Mouse (Mus musculus): ENCODE data around the gene Llgl2. TPM values are rescaled to one million over a fixed set of nuclear protein-coding genes. Genes with fewer than 3 reads are reported as not detected.
"Not testable (repeated sequence)": the region's sequence is repeated elsewhere in the genome, so short reads cannot be mapped to it uniquely, and the experiment has no call there.

Gene Llgl2
- polyA plus RNA-seq, 1 experiment, result 26.1 TPM

DNA sequence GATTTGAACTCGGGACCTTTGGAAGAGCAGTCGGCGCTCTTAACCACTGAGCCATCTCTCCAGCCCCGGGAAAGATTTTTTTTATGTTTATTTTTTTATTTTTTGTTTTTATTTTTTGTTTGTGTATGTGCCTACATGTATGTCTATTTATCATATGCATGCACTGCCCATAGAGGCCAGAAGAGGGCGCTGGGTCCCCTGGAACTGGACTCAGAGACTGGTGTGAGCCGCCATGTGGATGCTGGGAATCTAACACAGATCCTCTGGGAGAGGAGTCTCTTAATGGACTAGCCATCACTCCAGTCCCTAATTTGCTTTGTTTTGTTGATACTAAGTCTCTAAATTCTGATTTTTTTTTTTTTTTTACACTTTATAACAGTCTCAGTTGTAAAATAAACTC, 17.2 kb downstream of the Llgl2 start:
- no peak for TF ChIP-seq POLR2A (IDR thresholded peaks at IDR 0.05; ENCODE audit: low read depth, low read length)
- no peak for TF ChIP-seq CTCF (IDR thresholded peaks at IDR 0.05; ENCODE audit: extremely low read depth, insufficient read depth, insufficient read length, insufficient replicate concordance)
- Histone ChIP-seq H3K4me1 (ENCODE audit: control insufficient read depth, insufficient read depth, insufficient read length) (no peaks in the 10 kb centered on the region), H3K4me3 (ENCODE audit: extremely low read depth, insufficient read depth, insufficient read length) (no peak overlapping the region), H3K27me3 (ENCODE audit: control insufficient read depth, insufficient read depth, low read length) (no peaks in the 10 kb centered on the region), H3K36me3 (ENCODE audit: control insufficient read depth, insufficient read depth, low read length) (peaks cover 9% of the 10 kb centered on the region), H3K27ac (ENCODE audit: insufficient read depth, low read length) (no peak overlapping the region)
- DNase-seq (ENCODE audit: low read depth in 1 of 2, low spot score in 2 of 2), result no peak
- 87% methylated on average over 6 of the region's 6 CpGs for WGBS

DNA sequence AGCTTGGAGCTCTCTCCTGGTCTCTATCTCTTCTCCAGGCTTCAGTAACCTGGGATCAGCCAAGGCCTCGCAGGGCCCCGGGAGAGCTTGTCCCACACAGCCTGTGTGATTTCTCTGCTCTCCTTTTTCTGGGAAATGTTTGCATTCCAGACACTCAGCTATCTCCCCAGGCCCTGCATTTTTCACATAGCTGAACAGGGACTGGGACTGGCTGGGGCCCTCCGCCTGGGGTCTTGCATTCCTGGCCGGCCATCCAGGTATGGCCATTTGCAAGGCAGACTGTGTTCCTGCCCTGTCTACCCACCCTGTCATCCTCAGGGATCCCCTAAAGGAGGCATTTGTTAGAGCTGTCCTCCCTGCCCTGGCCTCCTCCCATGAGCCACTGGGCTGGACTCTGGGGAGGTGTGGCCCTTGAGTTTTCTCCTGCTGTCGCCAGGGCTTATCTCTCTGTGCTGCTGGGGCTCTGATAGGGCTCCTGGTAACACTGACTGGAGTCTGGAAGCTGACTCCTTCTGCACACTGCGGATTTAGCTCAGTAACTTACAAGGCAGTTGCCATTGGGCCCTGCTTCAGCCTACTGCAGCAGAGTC, 18.2 kb downstream of the Llgl2 start:
- H3K36me3 ChIP-seq (ENCODE audit: control insufficient read depth, insufficient read depth, low read length), result peaks cover 11% of the 10 kb centered on the region
- no peak for TF ChIP-seq POLR2A (IDR thresholded peaks at IDR 0.05; ENCODE audit: low read depth, low read length)
- no peak for TF ChIP-seq CTCF (IDR thresholded peaks at IDR 0.05; ENCODE audit: extremely low read depth, insufficient read depth, insufficient read length, insufficient replicate concordance)
- no peak overlapping the region for H3K27ac ChIP-seq (ENCODE audit: insufficient read depth, low read length)
- WGBS, result 84% methylated on average over 6 of the region's 6 CpGs
- no peaks in the 10 kb centered on the region for H3K4me1 ChIP-seq (ENCODE audit: control insufficient read depth, insufficient read depth, insufficient read length)
- DNase-seq (ENCODE audit: low read depth in 1 of 2, low spot score in 2 of 2), result no peak
- H3K27me3 ChIP-seq (ENCODE audit: control insufficient read depth, insufficient read depth, low read length), result no peaks in the 10 kb centered on the region
- no peak overlapping the region for H3K4me3 ChIP-seq (ENCODE audit: extremely low read depth, insufficient read depth, insufficient read length)

DNA sequence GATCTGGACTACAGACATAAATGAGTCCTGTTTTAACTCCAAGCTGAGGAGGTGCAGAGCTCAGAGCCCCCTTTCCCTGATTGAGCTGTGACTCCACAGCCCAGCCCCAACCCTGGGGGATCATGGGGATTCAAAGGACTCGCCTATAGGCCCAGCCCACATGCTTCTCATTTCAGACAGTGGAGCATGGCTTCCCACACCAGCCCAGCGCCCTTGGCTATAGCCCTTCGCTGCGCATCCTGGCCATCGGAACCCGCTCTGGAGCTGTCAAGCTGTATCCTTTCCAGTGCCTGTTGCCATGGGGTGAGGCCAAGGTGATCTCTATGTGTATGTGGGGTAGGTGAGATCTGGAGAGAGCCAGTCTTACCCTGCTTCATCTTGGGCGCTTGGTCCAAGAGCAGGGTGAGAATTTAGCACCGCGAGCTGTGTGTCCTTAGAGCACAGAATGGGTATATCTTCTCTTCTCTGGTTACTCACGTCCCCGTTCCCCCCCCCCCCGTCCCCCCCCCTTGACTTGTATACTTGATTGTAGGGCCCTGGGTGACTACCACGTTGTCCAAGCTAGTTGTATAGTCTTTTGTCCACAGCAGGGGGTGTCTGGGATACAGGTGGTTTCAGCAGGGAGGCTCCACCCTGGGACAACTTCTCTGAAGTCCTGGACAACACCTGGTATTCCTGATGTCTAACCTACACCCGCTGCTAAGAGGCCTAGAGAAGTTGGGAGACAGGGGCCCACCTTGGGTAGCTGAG, 19.5 kb downstream of the Llgl2 start:
- no peak overlapping the region for H3K27ac ChIP-seq (ENCODE audit: insufficient read depth, low read length)
- TF ChIP-seq CTCF (IDR thresholded peaks at IDR 0.05; ENCODE audit: extremely low read depth, insufficient read depth, insufficient read length, insufficient replicate concordance) (no peak), POLR2A (IDR thresholded peaks at IDR 0.05; ENCODE audit: low read depth, low read length) (no peak)
- H3K4me1 ChIP-seq (ENCODE audit: control insufficient read depth, insufficient read depth, insufficient read length), result no peaks in the 10 kb centered on the region
- H3K36me3 ChIP-seq (ENCODE audit: control insufficient read depth, insufficient read depth, low read length), result peaks cover 17% of the 10 kb centered on the region
- H3K27me3 ChIP-seq (ENCODE audit: control insufficient read depth, insufficient read depth, low read length), result no peaks in the 10 kb centered on the region
- no peak for DNase-seq (ENCODE audit: low read depth in 1 of 2, low spot score in 2 of 2)
- no peak overlapping the region for H3K4me3 ChIP-seq (ENCODE audit: extremely low read depth, insufficient read depth, insufficient read length)
- WGBS, result 87% methylated on average over 14 of the region's 14 CpGs

DNA sequence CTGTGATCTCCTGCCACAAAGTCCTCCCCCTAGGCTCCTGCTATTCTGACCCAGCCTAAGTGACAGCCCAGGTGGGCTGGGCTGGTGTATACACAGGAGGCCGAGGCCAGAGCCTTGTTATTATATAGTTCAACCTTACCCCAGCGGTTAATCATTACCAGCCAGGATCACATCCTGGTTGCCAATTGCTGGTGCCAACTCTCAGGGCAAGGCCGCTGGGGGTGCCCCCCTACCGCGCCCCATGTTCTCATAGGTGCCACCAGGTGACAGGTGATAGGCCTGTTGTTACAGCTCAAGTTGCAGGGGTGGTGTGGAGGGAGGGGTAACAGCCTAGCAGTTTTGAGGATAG, 20.0 kb downstream of the Llgl2 start:
- H3K4me3 ChIP-seq (ENCODE audit: extremely low read depth, insufficient read depth, insufficient read length), result no peak overlapping the region
- H3K4me1 ChIP-seq (ENCODE audit: control insufficient read depth, insufficient read depth, insufficient read length), result no peaks in the 10 kb centered on the region
- no peak for DNase-seq (ENCODE audit: low read depth in 1 of 2, low spot score in 2 of 2)
- peaks cover 22% of the 10 kb centered on the region for H3K36me3 ChIP-seq (ENCODE audit: control insufficient read depth, insufficient read depth, low read length)
- H3K27me3 ChIP-seq (ENCODE audit: control insufficient read depth, insufficient read depth, low read length), result no peaks in the 10 kb centered on the region
- no peak for TF ChIP-seq POLR2A (IDR thresholded peaks at IDR 0.05; ENCODE audit: low read depth, low read length)
- TF ChIP-seq CTCF (IDR thresholded peaks at IDR 0.05; ENCODE audit: extremely low read depth, insufficient read depth, insufficient read length, insufficient replicate concordance), result no peak
- 91% methylated on average over 5 of the region's 5 CpGs for WGBS
- no peak overlapping the region for H3K27ac ChIP-seq (ENCODE audit: insufficient read depth, low read length)

DNA sequence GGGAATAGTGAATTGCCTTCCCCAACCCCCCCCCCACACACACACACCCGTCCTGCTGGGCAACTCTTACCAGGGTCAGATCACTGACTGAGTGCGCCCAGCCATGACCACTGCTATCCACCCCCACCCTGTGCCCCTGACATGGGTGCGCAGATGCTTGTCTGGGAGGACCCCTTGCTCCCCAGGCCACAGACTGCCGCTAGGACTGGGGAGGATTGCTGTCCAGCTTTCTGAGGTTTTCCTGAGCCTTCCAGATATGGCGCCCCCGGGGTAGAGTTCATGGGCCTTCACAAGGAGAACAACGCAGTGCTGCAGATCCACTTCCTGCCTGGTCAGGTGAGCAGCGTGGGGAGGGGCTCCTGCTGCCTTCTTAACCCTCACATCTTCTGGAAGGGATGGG, 20.4 kb downstream of the Llgl2 start:
- no peak for DNase-seq (ENCODE audit: low read depth in 1 of 2, low spot score in 2 of 2)
- Histone ChIP-seq H3K27ac (ENCODE audit: insufficient read depth, low read length) (no peak overlapping the region), H3K4me1 (ENCODE audit: control insufficient read depth, insufficient read depth, insufficient read length) (no peaks in the 10 kb centered on the region), H3K4me3 (ENCODE audit: extremely low read depth, insufficient read depth, insufficient read length) (no peak overlapping the region), H3K36me3 (ENCODE audit: control insufficient read depth, insufficient read depth, low read length) (peaks cover 22% of the 10 kb centered on the region), H3K27me3 (ENCODE audit: control insufficient read depth, insufficient read depth, low read length) (no peaks in the 10 kb centered on the region)
- 75% methylated on average over 8 of the region's 8 CpGs for WGBS
- TF ChIP-seq CTCF (IDR thresholded peaks at IDR 0.05; ENCODE audit: extremely low read depth, insufficient read depth, insufficient read length, insufficient replicate concordance), result no peak
- no peak for TF ChIP-seq POLR2A (IDR thresholded peaks at IDR 0.05; ENCODE audit: low read depth, low read length)

DNA sequence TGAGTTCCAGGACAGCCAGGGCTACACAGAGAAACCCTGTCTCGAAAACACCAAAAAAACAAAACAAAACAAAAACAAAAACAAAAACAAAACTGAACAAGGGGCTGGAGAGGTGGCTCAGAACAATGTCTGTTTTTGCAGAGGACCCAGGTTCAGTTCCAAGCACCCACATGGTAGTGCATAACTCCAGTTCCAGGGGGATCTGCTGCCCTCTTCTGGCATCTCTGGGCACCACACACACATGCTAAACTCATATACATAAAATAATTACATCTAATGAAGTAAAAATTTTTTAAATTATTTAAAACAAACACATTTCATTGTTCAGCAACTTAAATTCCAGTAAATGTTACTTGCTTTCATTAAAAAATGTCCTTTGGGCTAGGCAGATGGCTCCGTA, 22.0 kb downstream of the Llgl2 start:
- Histone ChIP-seq H3K4me1 (ENCODE audit: control insufficient read depth, insufficient read depth, insufficient read length) (no peaks in the 10 kb centered on the region), H3K27ac (ENCODE audit: insufficient read depth, low read length) (no peak overlapping the region), H3K4me3 (ENCODE audit: extremely low read depth, insufficient read depth, insufficient read length) (no peak overlapping the region), H3K27me3 (ENCODE audit: control insufficient read depth, insufficient read depth, low read length) (no peaks in the 10 kb centered on the region), H3K36me3 (ENCODE audit: control insufficient read depth, insufficient read depth, low read length) (peaks cover 34% of the 10 kb centered on the region)
- WGBS, result 96% methylated on average over 2 of the region's 2 CpGs
- TF ChIP-seq POLR2A (IDR thresholded peaks at IDR 0.05; ENCODE audit: low read depth, low read length) (no peak), CTCF (IDR thresholded peaks at IDR 0.05; ENCODE audit: extremely low read depth, insufficient read depth, insufficient read length, insufficient replicate concordance) (no peak)
- DNase-seq (ENCODE audit: low read depth in 1 of 2, low spot score in 2 of 2), result no peak

DNA sequence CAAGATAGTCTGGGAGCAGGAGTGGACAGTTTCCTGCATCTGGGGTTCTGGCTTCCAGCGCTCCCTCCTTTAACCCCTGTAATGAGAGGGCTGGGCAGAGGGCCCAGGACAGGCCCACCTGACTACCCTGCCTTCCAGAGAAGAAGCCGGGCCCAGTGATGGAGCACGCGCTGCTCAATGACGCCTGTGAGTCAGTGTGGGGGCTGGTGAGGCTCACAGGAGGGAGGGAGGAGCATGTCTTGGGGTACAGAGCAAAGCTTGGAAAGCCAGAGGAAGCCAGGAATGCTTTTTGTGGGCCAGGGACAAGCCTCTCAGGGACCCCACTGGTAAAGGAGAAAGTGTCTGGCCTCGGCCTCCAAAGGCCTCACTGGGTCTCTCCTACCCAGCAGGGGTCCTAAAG, 30.8 kb downstream of the Llgl2 start:
- no peak overlapping the region for H3K4me3 ChIP-seq (ENCODE audit: extremely low read depth, insufficient read depth, insufficient read length)
- H3K36me3 ChIP-seq (ENCODE audit: control insufficient read depth, insufficient read depth, low read length), result peaks cover 38% of the 10 kb centered on the region
- 95% methylated on average over 6 of the region's 6 CpGs for WGBS

DNA sequence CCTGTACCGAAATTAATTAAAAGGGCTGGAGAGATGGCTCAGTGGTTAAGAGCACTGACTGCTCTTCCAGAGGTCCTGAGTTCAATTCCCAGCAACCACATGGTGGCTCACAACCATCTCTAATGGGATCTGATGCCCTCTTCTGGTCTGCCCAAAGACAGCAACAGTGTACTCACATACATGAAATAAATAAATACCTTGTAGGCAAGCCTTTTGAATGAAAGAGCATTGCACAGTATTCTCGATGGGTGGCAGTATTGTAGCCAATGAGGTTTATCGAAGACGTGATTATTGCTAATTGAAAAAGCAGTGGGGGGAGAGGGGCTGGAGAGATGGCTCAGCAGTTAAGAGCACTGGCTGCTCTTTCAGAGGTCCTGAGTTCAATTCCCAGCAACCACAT, 33.3 kb downstream of the Llgl2 start:
- not testable (repeated sequence) for H3K27ac ChIP-seq (ENCODE audit: insufficient read depth, low read length); DNase-seq (ENCODE audit: low read depth in 1 of 2, low spot score in 2 of 2); H3K4me3 ChIP-seq (ENCODE audit: extremely low read depth, insufficient read depth, insufficient read length)
- WGBS, result 91% methylated on average over 4 of the region's 4 CpGs
- H3K27me3 ChIP-seq (ENCODE audit: control insufficient read depth, insufficient read depth, low read length), result peaks cover 20% of the 10 kb centered on the region
- H3K36me3 ChIP-seq (ENCODE audit: control insufficient read depth, insufficient read depth, low read length), result peaks cover 21% of the 10 kb centered on the region
- H3K4me1 ChIP-seq (ENCODE audit: control insufficient read depth, insufficient read depth, insufficient read length), result peaks cover 13% of the 10 kb centered on the region

More for the DNA sequence above, 30.8 kb downstream of the Llgl2 start:
- H3K4me1 ChIP-seq (ENCODE audit: control insufficient read depth, insufficient read depth, insufficient read length), result peaks cover 13% of the 10 kb centered on the region
- DNase-seq (ENCODE audit: low read depth in 1 of 2, low spot score in 2 of 2), result no peak
- no peak overlapping the region for H3K27ac ChIP-seq (ENCODE audit: insufficient read depth, low read length)
- peaks cover 18% of the 10 kb centered on the region for H3K27me3 ChIP-seq (ENCODE audit: control insufficient read depth, insufficient read depth, low read length)
- no peak for TF ChIP-seq POLR2A (IDR thresholded peaks at IDR 0.05; ENCODE audit: low read depth, low read length)
- TF ChIP-seq CTCF (IDR thresholded peaks at IDR 0.05; ENCODE audit: extremely low read depth, insufficient read depth, insufficient read length, insufficient replicate concordance), result no peak
